Mouse (Mus musculus) megakaryocyte progenitor cell, adult 5-6 weeks (primary cell): ENCODE measurements around the gene Krtap28-10. TPM values are rescaled to one million over a fixed set of nuclear protein-coding genes. Genes with fewer than 3 reads are reported as not detected.
"Not testable (repeated sequence)": the region's sequence is repeated elsewhere in the genome, so short reads cannot be mapped to it uniquely, and the experiment has no call there.

ENCODE experiments used
- ATAC-seq: replicated peaks from 2 replicates; pipeline ENCODE4 v1.8.0; 2016; ENCODE audit warnings: mild to moderate bottlenecking, moderate TSS enrichment, inconsistent platforms; ENCODE audit not compliant: poor library complexity
- total RNA-seq, 2 experiments: library from RNA; stranded (forward) in 1 of 2; stranded (reverse) in 1 of 2; fragments of 157-497, 149-512 nt in 1 of 2; fragments of 200-1000 nt in 1 of 2; gene quantifications; 2 replicates each; pipeline versions ENCODE4 v1.2.3 to v1.2.4; 2015 to 2017

Gene Krtap28-10
- total RNA-seq, 2 experiments from 2014 or later: not detected

DNA sequence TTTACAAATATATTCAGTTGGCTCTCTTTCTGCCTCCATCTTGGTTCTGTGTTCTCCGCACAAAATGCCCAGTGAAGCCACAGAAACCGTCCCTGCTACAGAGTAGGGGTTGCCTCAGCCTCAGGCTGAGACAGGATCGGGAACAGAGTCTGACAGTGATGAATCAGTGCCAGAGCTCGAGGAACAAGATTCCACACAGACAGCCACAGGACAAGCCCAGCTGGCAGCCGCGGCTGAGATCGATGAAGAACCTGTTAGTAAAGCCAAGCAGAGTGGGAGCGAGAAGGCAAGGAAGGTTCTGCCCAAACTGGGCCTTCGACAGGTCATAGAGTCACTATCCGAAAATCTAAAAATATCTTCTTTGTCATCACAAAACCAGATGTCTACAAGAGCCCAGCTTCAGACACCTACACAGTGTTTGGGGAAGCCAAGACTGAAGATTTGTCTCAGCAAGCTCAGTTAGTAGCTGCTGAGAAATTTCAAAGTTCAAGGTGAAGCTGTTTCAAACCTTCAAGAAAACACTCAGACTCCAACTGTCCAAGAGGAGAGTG lies 26.9 kb downstream of the Krtap28-10 start:
- ATAC-seq: no peak

DNA sequence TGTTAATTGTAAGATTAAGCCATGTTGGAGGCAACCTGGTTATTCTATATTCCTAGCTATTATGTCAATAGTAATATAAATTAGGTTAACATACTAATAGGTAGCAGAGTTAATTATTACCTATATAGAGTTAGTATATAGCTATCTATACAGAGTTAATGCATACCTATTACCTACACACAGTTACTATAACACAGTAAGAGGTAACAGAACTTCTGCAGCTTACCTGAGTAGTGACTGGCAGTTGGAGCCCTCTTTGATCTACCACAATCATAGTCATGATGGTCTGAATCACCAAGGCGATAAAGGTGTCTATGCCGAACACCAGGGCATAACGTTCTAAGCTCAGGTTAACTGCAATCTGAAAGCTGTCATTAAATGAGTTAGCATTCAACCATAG lies 27.8 kb downstream of the Krtap28-10 start:
- ATAC-seq: no peak

DNA sequence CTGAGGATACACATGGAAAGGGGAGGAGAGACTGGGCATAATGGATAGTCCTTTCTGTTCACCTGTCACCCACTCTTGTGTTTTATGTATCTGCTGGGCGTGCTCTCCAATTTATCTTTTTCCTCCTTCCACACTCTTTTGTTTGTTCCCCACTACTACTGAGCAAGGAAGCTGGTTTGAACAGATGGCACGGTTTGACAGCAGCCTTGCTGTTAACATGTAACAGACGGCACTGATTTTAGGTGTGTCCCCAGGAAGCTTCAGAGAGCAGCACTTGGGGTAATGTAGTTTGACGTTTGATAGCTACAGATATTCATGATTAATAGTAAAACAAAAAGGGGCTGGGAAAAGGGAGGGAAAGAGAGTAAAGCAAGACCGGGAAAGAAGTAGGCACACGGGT lies 34.8 kb downstream of the Krtap28-10 start:
- ATAC-seq: no peak

DNA sequence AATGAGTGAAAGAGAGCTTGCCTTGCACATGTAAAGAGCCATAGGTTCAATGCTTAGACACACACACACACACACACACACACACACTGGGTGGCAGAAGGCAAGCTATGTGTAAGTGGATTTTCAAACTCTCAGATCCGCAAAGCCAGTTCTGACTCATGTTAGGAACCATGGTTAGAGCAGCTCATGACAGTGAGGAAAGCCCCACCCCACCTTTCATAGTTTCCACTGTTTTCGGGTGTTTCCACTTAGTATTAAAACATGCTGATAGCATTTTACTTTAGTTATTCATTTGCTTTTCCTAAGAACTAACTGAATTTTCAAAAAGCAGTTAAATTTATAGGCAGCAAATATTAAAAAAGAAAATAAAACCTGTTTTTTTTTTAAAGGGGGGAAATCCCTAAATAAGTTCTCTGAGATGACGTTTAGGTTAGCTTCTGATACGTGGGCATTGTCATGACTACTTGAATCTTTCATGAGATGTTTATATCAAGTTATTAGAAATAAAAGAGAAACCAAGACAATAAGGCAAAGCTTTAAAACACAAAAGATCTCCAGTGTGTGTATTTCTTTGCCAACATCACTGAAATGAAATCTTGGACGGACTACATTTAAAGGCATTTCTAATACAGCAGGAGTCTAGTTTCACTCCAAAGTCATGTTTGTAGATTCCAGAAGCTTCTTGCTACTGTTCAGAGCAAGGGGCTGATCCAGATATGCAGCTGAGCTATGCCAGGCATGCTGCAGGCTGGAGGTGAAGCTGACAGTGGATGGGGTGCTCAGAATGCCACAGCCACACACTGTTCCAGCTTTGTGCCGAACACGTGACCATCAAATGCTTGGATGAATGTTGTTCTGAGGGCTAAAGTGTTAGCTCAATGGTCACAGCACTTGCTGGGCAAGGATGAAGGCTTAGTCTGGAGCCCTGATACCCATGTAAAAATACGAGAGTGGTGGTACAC lies 35.8 kb downstream of the Krtap28-10 start:
- ATAC-seq: no peak

DNA sequence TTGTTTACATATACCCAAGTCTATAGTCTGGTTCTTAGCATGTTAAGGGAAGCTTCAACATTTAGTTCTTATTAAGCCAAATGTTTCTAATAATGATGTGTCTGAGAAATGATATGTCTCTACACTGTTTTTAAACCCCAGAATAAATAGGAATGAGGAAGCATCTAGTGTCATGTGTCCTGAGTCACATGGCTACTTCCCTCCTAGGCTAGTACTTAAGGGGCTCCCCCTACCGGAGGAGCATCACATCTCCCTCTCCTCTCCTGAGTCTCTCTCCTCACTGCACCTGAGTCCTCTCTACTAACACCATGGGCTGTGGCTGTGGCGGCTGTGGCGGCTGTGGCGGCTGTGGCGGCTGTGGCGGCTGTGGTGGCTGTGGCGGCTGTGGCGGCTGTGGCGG lies 42.0 kb downstream of the Krtap28-10 start, which contains the start of gene Gm47959:
Gene Gm47959, plus strand, starts transcription at position 243 of the 400 bp plus-strand sequence.
- not testable (repeated sequence) for ATAC-seq

DNA sequence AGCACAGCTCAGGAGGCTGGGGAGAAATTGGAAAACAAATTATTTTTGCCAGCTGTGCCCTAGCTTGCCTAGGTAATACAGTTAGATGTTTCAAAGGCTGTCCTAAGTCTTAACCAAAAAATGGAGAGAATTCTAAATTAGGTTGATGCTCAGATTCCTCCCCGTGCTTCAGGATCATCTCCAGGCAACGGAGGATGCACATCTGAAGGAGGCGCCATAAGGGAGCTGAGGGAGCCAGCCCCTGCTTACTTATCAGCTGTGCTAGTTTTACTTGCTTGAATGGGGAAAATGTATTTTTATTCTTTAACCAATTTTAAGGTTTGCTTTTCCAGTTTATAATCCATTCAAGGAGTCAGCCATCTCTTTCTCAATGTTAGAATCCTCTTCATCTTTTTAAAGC lies 48.3 kb downstream of the Krtap28-10 start:
- ATAC-seq: no peak

DNA sequence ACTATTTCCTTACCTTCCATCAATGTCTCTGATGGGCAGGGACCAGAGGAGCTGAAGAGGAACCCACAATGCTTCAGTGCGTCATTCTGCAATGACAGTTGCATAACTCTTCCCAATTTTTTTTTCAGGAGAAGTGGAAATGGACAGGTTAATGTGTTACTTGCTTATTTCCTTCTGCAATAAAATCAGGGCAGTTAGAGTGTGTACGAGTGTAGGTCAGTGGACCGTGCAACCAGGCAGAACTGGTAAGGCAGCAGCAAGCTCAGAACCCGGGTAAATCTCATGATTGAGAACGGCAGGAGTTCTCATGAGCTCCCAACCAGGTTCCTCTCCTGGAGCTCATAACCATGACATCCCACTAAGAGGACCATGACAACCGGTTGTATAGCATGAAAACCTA lies 50.2 kb downstream of the Krtap28-10 start:
- ATAC-seq: no peak

DNA sequence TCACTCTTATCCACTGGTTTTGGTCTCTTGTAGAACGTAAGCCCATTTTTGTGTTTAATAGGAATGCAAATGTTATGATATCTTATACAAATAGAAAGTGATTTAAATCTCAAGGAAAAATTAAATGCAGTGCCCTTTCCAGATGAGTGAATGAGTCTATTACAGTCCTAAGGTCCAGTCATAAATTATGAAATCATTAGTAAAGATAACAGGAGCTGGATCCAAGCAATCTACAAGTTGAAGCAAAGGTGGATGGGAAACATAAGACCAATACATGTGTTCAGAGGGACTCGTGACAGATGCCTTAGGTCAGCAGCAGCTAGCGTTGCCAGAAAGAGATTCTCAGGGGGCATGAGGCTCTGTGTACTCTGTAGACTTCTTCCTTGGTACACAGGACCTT lies 50.7 kb downstream of the Krtap28-10 start:
- no peak for ATAC-seq

Other genes starting within 250 kb of the Krtap28-10 start
- gene Agfg1, start 203.0 kb downstream of the Krtap28-10 start, total RNA-seq (2015): 43.1 and 48.3 TPM in 2 replicates
- gene Agfg1, start 203.0 kb downstream of the Krtap28-10 start, total RNA-seq (2017): 31.5 and 36.2 TPM in 2 replicates
- not detected in 2 replicates for gene A030005L19Rik, start 129.2 kb downstream of the Krtap28-10 start, total RNA-seq (2015)
- gene A030005L19Rik, start 129.2 kb downstream of the Krtap28-10 start, total RNA-seq (2017): not detected in 2 replicates
- gene A030014E15Rik, start 117.6 kb downstream of the Krtap28-10 start, total RNA-seq (2015): 0.17 TPM in 1 of 2 replicates, not detected in the other
- gene A030014E15Rik, start 117.6 kb downstream of the Krtap28-10 start, total RNA-seq (2017): not detected in 2 replicates
- not detected in 2 replicates for gene Gm6217, start 111.1 kb downstream of the Krtap28-10 start, total RNA-seq (2015)
- gene Gm6217, start 111.1 kb downstream of the Krtap28-10 start, total RNA-seq (2017): not detected in 2 replicates
- not detected in 2 replicates for gene A030003K21Rik, start 99.1 kb downstream of the Krtap28-10 start, total RNA-seq (2015)
- gene A030003K21Rik, start 99.1 kb downstream of the Krtap28-10 start, total RNA-seq (2017): not detected in 2 replicates
- gene Gm7544, start 86.5 kb downstream of the Krtap28-10 start, total RNA-seq (2015): not detected in 2 replicates
- gene Gm7544, start 86.5 kb downstream of the Krtap28-10 start, total RNA-seq (2017): not detected in 2 replicates
- not detected in 2 replicates for gene Gm47955, start 82.2 kb downstream of the Krtap28-10 start, total RNA-seq (2015)
- not detected in 2 replicates for gene Gm47955, start 82.2 kb downstream of the Krtap28-10 start, total RNA-seq (2017)
- gene Gm47959, start 41.9 kb downstream of the Krtap28-10 start, total RNA-seq (2015): not detected in 2 replicates
- gene Gm47959, start 41.9 kb downstream of the Krtap28-10 start, total RNA-seq (2017): not detected in 2 replicates
- not detected in 2 replicates for gene Slc19a3, start 4.0 kb downstream of the Krtap28-10 start, total RNA-seq (2015)
- gene Slc19a3, start 4.0 kb downstream of the Krtap28-10 start, total RNA-seq (2017): not detected in 2 replicates
- not detected in 2 replicates for gene Gm47969, start 2.5 kb upstream of the Krtap28-10 start, total RNA-seq (2015)
- gene Gm47969, start 2.5 kb upstream of the Krtap28-10 start, total RNA-seq (2017): not detected in 2 replicates
- gene A030005K14Rik, start 16.9 kb upstream of the Krtap28-10 start, total RNA-seq (2015): not detected in 2 replicates
- not detected in 2 replicates for gene A030005K14Rik, start 16.9 kb upstream of the Krtap28-10 start, total RNA-seq (2017)
- not detected in 2 replicates for gene Krtap28-13, start 18.4 kb upstream of the Krtap28-10 start, total RNA-seq (2015)
- gene Krtap28-13, start 18.4 kb upstream of the Krtap28-10 start, total RNA-seq (2017): not detected in 2 replicates
- gene Ccl20, start 74.3 kb upstream of the Krtap28-10 start, total RNA-seq (2015): not detected in 2 replicates
- not detected in 2 replicates for gene Ccl20, start 74.3 kb upstream of the Krtap28-10 start, total RNA-seq (2017)
- not detected in 2 replicates for gene Daw1, start 117.3 kb upstream of the Krtap28-10 start, total RNA-seq (2015)
- gene Daw1, start 117.3 kb upstream of the Krtap28-10 start, total RNA-seq (2017): not detected in 2 replicates